Mouse (Mus musculus) B cell, adult 2 months (primary cell): ENCODE data around the gene Wdr74.
A peak's percentile ranks its signal among the peaks of the same experiment; 100 is the strongest.

Experiments used
- DNase-seq, 2 experiments: peaks; one replicate each; pipeline ENCODE4 v3.0.0; 2022

Wdr74 gene

GRCm38 (mm10) chr19:8735389-8736159 is at the start of gene Wdr74:
Gene Wdr74 (plus strand): TSS chr19:8735827.
- DNase-seq, result peak; percentile 94 to 95

DNA sequence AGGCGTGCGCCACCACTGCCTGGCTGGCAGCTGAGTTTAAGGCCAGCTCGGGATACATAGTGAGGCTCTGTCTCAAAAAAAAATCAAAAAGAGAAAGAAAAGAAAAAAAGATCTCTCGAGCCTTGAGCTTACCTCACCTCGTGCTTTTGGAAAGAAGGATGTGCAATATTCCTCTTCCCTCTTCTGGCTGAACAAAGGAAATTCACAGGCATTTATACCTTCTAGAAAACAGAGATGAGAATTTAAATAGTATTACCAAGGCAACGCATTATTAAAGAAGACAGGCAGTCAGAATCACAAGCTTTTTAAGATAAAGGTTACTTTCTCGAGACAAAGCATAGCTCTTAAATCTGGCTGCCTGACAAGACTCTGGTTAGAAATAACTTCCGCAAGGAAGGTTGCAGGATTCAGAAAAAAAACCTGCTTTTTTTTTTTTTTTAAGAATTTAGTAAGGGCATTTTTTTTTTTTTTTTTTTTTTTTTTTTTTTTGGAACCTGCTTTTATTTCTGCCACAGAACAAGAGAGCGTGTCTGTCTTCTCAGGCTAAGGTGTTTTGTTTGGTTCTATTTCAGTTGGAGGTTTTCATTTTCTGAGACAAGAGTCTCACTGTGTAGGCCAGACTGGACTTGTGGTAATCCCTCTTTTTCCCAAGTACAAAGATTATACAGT is 43.6 kb upstream of the Wdr74 start:
- no peak for DNase-seq

- no peak for DNase-seq
Observed at GRCm38 (mm10) chr19:8692740-8693139, 42.9 kb upstream of the Wdr74 start.

DNA sequence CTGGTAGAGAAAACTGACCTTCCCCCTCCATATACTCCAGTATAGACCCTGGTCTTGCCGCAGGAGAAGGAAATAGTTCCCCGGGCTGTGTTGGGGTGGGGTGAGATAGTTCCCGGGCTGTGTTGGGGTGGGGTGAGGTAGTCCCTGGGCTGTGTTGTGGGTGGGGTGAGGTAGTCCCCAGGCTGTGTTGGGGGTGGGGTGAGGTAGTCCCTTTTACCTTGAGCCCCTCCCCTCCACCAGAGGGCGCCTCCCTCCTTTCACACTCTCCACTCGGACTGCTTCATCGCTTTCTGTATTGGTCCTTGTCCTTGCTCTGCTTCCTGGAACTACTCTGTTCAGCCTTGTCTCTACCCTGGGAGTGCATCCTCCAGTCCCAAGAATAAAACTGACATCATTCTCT is 40.3 kb upstream of the Wdr74 start:
- DNase-seq, result peak; percentile 75 to 79

GRCm38 (mm10) chr19:8699652-8700051 is 36.0 kb upstream of the Wdr74 start:
- DNase-seq, result no peak

DNA sequence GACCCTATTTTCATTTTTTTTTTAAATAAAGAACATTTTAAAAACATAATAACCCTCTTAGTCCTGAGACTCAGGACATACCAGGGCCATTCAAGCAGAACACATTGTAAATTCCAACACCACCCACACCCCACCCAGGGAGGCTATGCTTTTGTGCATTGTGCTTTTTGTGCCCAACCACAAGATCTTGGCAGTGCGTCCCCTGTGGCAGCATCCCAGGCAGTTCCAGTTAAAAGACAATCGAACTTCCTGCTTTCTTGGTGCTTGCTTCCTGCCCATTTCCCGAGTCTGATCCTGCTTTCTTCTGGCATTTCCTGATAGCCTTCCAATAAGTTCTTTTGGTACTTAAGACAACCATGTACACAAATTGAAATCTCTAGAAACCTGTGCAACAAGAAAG is 33.2 kb upstream of the Wdr74 start:
- no peak for DNase-seq

- no peak for DNase-seq
Observed at GRCm38 (mm10) chr19:8703571-8703970, 32.1 kb upstream of the Wdr74 start.

DNA sequence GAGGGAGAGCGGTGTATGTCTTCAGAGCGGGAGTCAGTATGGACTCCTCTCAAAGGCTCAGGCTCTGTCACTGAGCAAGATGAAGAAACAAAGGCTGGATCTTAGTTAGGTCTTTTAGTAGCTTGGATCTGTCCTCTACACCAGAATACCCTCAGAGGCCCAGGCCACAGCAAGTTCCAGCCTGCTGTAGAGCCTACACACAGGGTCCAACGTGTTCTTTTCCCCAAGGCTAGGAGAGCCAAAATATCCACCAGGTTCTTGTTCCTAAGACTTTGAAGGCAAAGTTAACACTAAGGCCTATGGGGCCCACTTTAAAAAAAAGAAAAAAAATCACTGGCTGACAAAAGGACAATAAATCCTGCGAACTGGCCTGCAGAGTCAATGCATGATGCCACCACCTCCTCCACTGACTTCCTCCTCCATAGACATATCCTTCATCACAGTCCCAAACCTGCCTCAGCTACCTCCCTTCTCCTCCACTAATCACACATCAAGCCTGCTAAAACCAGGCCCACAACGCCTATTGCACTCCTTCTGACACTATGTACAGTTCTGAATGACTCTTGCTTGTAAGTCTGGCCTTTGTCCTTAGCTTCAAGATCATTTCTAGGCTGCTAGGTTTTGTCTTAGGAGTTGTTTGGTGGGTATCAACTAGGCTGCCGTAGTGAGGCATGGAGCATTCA is 30.5 kb upstream of the Wdr74 start:
- no peak for DNase-seq

GRCm38 (mm10) chr19:8706132-8706667 is 29.4 kb upstream of the Wdr74 start:
- DNase-seq, result no peak

GRCm38 (mm10) chr19:8706930-8707329 is 28.7 kb upstream of the Wdr74 start:
- DNase-seq, result no peak

DNA sequence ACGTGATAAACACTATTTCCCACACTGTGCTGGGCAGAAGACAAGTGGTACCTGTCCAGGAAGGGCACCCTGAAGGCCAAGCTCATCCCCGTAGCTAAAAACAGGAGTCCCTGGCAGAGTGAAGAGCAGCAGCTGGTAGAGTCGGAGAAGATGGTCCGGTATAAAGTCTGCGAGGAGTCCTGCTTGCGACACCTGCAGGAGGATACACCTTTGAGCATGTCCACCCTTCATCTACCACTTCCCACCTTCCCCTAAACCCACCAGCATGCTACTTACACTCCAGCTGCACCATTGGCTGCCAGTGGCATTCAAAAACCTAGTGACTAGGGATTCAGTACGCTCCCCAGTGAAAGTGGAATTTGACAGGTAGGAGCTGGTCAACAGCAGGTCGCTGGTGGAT is 26.7 kb upstream of the Wdr74 start:
- no peak for DNase-seq

DNA sequence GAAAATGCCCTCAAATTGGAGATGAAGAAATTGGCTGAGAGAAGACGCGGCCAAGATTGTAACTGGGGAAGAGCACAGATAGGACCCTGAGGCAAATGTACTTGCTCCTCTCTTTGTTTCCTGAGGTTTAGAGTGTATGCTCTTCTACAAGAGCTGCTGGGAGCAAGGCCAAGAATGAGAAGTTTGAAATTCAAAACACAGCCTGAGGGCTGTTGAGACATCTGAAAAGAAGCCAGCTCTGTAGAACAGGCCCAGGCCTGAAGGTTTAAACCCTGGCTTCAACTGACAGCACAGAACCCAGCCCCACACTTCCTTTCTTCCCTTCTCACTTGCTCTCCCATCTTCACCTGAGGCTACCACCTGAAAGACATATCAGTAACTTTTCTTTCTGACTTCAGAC is 25.6 kb upstream of the Wdr74 start:
- DNase-seq, result no peak

DNA sequence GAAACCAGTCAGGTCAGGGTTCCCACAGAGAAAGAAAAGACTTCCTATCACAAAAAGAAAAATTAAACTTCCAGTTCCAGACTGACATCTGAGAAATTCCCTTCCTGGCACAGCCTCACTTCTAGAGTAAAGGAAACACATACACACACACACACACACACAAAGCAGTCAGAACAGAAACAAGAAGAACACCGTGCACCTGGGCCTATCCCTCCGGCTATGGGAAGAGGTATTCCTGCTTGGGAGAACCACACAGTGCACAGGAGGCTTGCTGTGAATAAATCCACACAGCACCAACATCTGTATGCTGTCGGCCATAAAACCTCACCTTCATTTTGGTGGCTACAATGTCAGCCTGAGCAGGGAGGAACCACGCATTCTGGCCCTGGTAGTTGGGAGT is 24.1 kb upstream of the Wdr74 start:
- no peak for DNase-seq

GRCm38 (mm10) chr19:8711949-8712869 is 23.4 kb upstream of the Wdr74 start:
- peak; percentile 68 to 69 for DNase-seq

DNA sequence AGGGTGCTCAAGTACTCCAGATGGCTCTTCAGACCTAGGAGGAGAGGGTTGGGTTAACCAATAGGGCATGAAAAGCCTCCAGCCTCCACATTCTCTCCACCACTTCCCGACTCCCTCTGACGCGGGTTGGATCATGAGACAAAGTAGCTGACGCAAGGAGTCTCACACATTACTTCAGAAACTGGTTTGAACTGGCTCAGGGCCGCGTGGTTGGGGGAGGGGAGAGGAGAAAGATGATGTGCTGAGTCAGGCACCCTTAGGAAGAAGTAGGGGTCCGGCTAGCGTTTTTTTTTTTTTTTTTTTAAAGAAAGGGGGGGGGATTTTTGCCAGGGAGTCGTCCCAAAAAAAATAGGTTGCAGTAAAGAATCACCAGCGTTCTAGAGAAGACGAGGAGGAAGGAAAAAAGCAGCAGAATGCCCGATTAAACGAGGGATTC is 22.7 kb upstream of the Wdr74 start:
- peak; percentile 82 to 85 for DNase-seq

DNA sequence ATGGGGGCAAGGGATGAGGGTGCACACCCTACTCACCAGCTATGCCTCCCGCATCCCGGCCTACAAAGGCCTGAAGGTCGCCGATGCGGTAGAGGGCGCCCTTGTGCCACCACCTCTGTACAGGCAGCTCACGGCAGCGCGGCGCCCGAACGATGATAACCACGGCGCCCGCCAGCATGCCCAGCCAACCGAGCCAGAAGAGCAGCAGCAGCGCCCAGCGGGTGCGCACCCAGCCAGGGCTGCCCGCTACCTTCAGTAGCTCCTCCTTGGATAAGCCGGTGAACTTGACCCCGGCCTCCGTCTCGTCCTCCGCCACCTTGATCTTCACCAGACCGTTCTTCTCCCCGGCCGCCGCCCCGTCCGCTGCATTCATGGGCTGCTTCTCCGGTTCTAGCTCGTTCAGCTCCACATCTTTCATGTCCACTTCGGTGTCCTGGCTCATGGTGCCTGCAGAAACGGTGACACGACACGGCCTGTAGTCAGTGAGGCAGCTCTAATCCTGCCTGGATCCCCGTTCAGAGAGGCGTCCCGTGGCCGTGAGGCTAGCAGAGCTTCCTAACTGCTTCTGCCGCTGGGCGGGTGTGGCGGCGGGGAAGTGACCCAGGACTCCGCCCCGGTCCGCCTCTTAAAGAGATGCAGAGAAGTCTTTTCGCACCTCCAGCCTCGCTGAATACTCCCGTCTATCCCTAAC is 22.2 kb upstream of the Wdr74 start:
- DNase-seq, result peak; percentile 94 to 95

GRCm38 (mm10) chr19:8713997-8714652 is 21.5 kb upstream of the Wdr74 start:
- DNase-seq, result no peak

GRCm38 (mm10) chr19:8714653-8715481 is 20.8 kb upstream of the Wdr74 start:
- DNase-seq, result no peak

DNA sequence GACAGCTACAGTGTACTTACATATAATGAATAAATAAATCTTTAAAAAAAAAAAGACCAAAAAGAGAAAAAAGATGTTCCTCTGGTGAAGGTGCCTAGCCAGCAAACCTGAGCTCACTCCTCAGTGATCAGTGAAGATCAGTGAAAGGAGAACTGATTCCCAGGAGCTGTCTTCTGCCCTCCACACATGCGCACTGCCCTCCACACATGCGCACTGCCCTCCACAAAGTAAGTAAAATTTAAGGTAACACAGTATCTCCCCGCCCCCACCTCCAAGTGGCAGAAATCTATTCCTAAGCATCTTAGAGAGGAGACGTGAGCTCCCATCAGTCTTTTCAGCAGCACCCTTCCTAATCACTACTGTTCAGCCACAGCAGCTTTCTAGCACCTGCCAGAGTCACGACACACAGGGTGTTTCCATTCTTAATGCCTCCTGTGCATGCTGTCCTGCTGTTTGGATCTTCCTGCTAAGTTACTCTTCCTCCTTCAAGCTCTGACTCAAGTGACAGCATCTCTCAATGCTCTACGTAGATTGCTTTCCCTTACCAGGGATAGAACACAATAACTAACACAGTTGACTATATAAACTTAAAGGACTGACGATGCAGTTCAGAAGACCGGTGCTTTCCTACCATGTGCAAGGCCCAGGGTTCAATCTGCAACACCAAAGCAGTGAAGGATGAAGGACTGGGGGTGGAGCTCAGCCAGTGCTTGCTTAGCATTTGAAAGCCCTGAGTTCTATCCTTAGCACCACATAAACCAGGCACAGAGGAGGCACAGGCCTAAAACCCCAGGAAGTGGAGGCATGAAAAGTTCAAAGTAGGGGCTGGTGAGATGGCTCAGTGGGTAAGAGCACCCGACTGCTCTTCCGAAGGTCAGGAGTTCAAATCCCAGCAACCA is 19.5 kb upstream of the Wdr74 start:
- DNase-seq, result no peak
